ENCODE assay signal across 8 mouse cellular contexts in genomic region chr4:124752281-124753199, GRCm38 (mm10). TPM values are rescaled to one million over a fixed set of nuclear protein-coding genes. Genes with fewer than 3 reads are reported as not detected.
DNase-seq lines count a peak whose midpoint lies in the region; ATAC-seq and TF ChIP-seq lines count a peak whose summit lies in the region.

No protein-coding gene starts in this region.

- 15% methylated on average over 14 of the region's 15 CpGs for WGBS in kidney, embryonic 16.5 days

- no peaks in the 10 kb centered on the region for H3K27me3 ChIP-seq in G1E (ENCODE audit: insufficient read depth, low read length)
- no peaks in the 10 kb centered on the region for H3K27me3 ChIP-seq in kidney, embryonic 16.5 days (ENCODE audit: insufficient read depth, low read length)

- peaks cover 81% of the 10 kb centered on the region for H3K4me1 ChIP-seq in G1E (ENCODE audit: insufficient read depth, low read depth, low read length)
- peaks cover 19% of the 10 kb centered on the region for H3K4me1 ChIP-seq in kidney, embryonic 16.5 days (ENCODE audit: insufficient read depth, low read length)

- peak overlapping the region; percentile 76 for H3K9ac ChIP-seq in kidney, embryonic 16.5 days (replicated peaks; ENCODE audit: low read length)

- no peak for TF ChIP-seq CTCF in G1E (IDR thresholded peaks at IDR 0.05; ENCODE audit: low read depth, low read length)

- H3K36me3 ChIP-seq in G1E (replicated peaks), result peaks cover 53% of the 10 kb centered on the region
- H3K36me3 ChIP-seq in kidney, embryonic 16.5 days (ENCODE audit: insufficient read depth, low read length), result no peaks in the 10 kb centered on the region

- H3K4me3 ChIP-seq in G1E (ENCODE audit: low read depth, low read length), result peak overlapping the region; percentile 99
- H3K4me3 ChIP-seq in kidney, embryonic 16.5 days (ENCODE audit: low read length), result peak overlapping the region; percentile 81

- peak overlapping the region; percentile 97 for H3K4me2 ChIP-seq in kidney, embryonic 16.5 days (replicated peaks; ENCODE audit: low read depth, low read length)

- H3K9me3 ChIP-seq in G1E (replicated peaks), result no peaks in the 10 kb centered on the region
- H3K9me3 ChIP-seq in kidney, embryonic 16.5 days (ENCODE audit: low read length), result no peaks in the 10 kb centered on the region

- DNase-seq in 416B (ENCODE audit: low read depth), result peak; percentile 99
- peak; percentile 70 for DNase-seq in G1E (ENCODE audit: low spot score)
- DNase-seq in thymus, adult 18-20 months, result peak; percentile 29 to 66
- no peak for DNase-seq in urinary bladder, postnatal 10 days (ENCODE audit: low spot score)
- DNase-seq in urinary bladder, adult 2 months (ENCODE audit: low spot score), result no peak

- peak; percentile 82 for ATAC-seq in G1E (ENCODE audit: extremely low read depth, insufficient number of reproducible peaks, low FRiP score, poor library complexity, severe bottlenecking)
- peak; percentile 77 for ATAC-seq in erythroid progenitor cell, adult 5-6 weeks (replicated peaks; ENCODE audit: low FRiP score, poor library complexity, severe bottlenecking)
- ATAC-seq in kidney, embryonic 16.5 days (ENCODE audit: low FRiP score, low TSS enrichment), result no peak
- peak; percentile 57 for ATAC-seq in megakaryocyte, adult 5-6 weeks (ENCODE audit: poor library complexity, severe bottlenecking)

- no peak overlapping the region for H3K27ac ChIP-seq in kidney, embryonic 16.5 days (ENCODE audit: low read length)

RNA-seq across cellular contexts. Expression of gene Inpp5b, which starts 10.9 kb away (rescaled TPM):
- total RNA-seq in G1E (2014; fragmentation: Nextera tagmentation) (127 and 141 TPM in 2 replicates), G1E (2017) (119 and 128 TPM in 2 replicates)
- 48.3 and 51.4 TPM in 2 replicates for polyA plus RNA-seq in G1E (2012)
- 49.9 and 84.0 TPM in 2 replicates for total RNA-seq in erythroid progenitor cell, adult 5-6 weeks (2015; ENCODE audit: low replicate concordance)
- 40.2 and 70.5 TPM in 2 replicates for total RNA-seq in erythroid progenitor cell, adult 5-6 weeks (2017; ENCODE audit: low replicate concordance)
- polyA plus RNA-seq in kidney, embryonic 16.5 days (2015; fragmentation: Nextera tagmentation; extraction: Ambion mirVana), result 34.7 and 35.0 TPM in 2 replicates
- total RNA-seq in megakaryocyte, adult 5-6 weeks (2015), result 32.6 and 45.0 TPM in 2 replicates
- 40.7 and 48.4 TPM in 2 replicates for total RNA-seq in megakaryocyte, adult 5-6 weeks (2017)
- 30.0 and 34.8 TPM in 2 replicates for polyA plus RNA-seq in urinary bladder, adult 2 months (2012; rRNA removed)

RNA-seq across cellular contexts. Expression of gene Sf3a3, which starts 38.0 kb away (rescaled TPM):
- total RNA-seq in G1E (2014; fragmentation: Nextera tagmentation), result 106 and 126 TPM in 2 replicates
- total RNA-seq in G1E (2017), result 168 and 172 TPM in 2 replicates
- 53.7 and 56.7 TPM in 2 replicates for polyA plus RNA-seq in G1E (2012)
- 21.3 and 37.7 TPM in 2 replicates for total RNA-seq in erythroid progenitor cell, adult 5-6 weeks (2015; ENCODE audit: low replicate concordance)
- 43.6 and 54.1 TPM in 2 replicates for total RNA-seq in erythroid progenitor cell, adult 5-6 weeks (2017; ENCODE audit: low replicate concordance)
- polyA plus RNA-seq in kidney, embryonic 16.5 days (2015; fragmentation: Nextera tagmentation; extraction: Ambion mirVana), result 162 and 169 TPM in 2 replicates
- total RNA-seq in megakaryocyte, adult 5-6 weeks (2015), result 58.3 and 58.6 TPM in 2 replicates
- total RNA-seq in megakaryocyte, adult 5-6 weeks (2017), result 88.3 and 100 TPM in 2 replicates
- polyA plus RNA-seq in urinary bladder, adult 2 months (2012; rRNA removed), result 38.1 and 40.4 TPM in 2 replicates

RNA-seq across cellular contexts. Expression of gene Mtf1, which starts 49.4 kb away (rescaled TPM):
- total RNA-seq in G1E (2014; fragmentation: Nextera tagmentation), result 21.5 and 31.5 TPM in 2 replicates
- total RNA-seq in G1E (2017), result 20.7 and 22.5 TPM in 2 replicates
- 7.6 and 9.7 TPM in 2 replicates for polyA plus RNA-seq in G1E (2012)
- 8.6 and 21.4 TPM in 2 replicates for total RNA-seq in erythroid progenitor cell, adult 5-6 weeks (2015; ENCODE audit: low replicate concordance)
- total RNA-seq in erythroid progenitor cell, adult 5-6 weeks (2017; ENCODE audit: low replicate concordance), result 7.0 and 25.2 TPM in 2 replicates
- polyA plus RNA-seq in kidney, embryonic 16.5 days (2015; fragmentation: Nextera tagmentation; extraction: Ambion mirVana), result 13.4 and 14.0 TPM in 2 replicates
- 22.8 and 25.4 TPM in 2 replicates for total RNA-seq in megakaryocyte, adult 5-6 weeks (2015)
- total RNA-seq in megakaryocyte, adult 5-6 weeks (2017), result 24.5 and 24.9 TPM in 2 replicates
- 9.0 and 10.1 TPM in 2 replicates for polyA plus RNA-seq in urinary bladder, adult 2 months (2012; rRNA removed)

RNA-seq across cellular contexts. Expression of gene Fhl3, which starts 52.0 kb away (rescaled TPM):
- 22.9 and 29.7 TPM in 2 replicates for total RNA-seq in G1E (2014; fragmentation: Nextera tagmentation)
- total RNA-seq in G1E (2017), result 13.5 and 15.2 TPM in 2 replicates
- 27.6 and 28.2 TPM in 2 replicates for polyA plus RNA-seq in G1E (2012)
- total RNA-seq in erythroid progenitor cell, adult 5-6 weeks (2015; ENCODE audit: low replicate concordance), result 4.0 TPM in 1 of 2 replicates, not detected in the other
- 0.64 TPM in 1 of 2 replicates, not detected in the other for total RNA-seq in erythroid progenitor cell, adult 5-6 weeks (2017; ENCODE audit: low replicate concordance)
- polyA plus RNA-seq in kidney, embryonic 16.5 days (2015; fragmentation: Nextera tagmentation; extraction: Ambion mirVana), result 6.6 and 8.1 TPM in 2 replicates
- total RNA-seq in megakaryocyte, adult 5-6 weeks (2015), result 11.5 and 11.7 TPM in 2 replicates
- 4.2 and 5.0 TPM in 2 replicates for total RNA-seq in megakaryocyte, adult 5-6 weeks (2017)
- polyA plus RNA-seq in urinary bladder, adult 2 months (2012; rRNA removed), result 2.7 and 5.2 TPM in 2 replicates

RNA-seq across cellular contexts. Expression of gene Utp11, which starts 59.1 kb away (rescaled TPM):
- total RNA-seq in G1E (2014; fragmentation: Nextera tagmentation) (80.4 and 94.2 TPM in 2 replicates), G1E (2017) (69.2 and 94.3 TPM in 2 replicates)
- 12.6 and 16.7 TPM in 2 replicates for polyA plus RNA-seq in G1E (2012)
- total RNA-seq in erythroid progenitor cell, adult 5-6 weeks (2015; ENCODE audit: low replicate concordance), result 10.5 and 24.7 TPM in 2 replicates
- 9.0 and 11.4 TPM in 2 replicates for total RNA-seq in erythroid progenitor cell, adult 5-6 weeks (2017; ENCODE audit: low replicate concordance)
- polyA plus RNA-seq in kidney, embryonic 16.5 days (2015; fragmentation: Nextera tagmentation; extraction: Ambion mirVana), result 65.4 and 72.5 TPM in 2 replicates
- total RNA-seq in megakaryocyte, adult 5-6 weeks (2015), result 39.3 and 42.0 TPM in 2 replicates
- 34.1 and 39.4 TPM in 2 replicates for total RNA-seq in megakaryocyte, adult 5-6 weeks (2017)
- polyA plus RNA-seq in urinary bladder, adult 2 months (2012; rRNA removed), result 31.6 and 32.9 TPM in 2 replicates

Comparison
In these comparisons a context has a peak if more than half of its experiments do, and no peak if none do; other contexts are left out.
1. DNase-seq: peak in 416B (single experiment), G1E (single experiment) and thymus, adult 18-20 months (2 of 2); none in urinary bladder, postnatal 10 days (single experiment) and urinary bladder, adult 2 months (single experiment).